Mouse (Mus musculus) layer of hippocampus, adult 2 months (tissue): ENCODE results near the gene Bcl11b. TPM values are rescaled to one million over a fixed set of nuclear protein-coding genes. Genes with fewer than 3 reads are reported as not detected.

Source experiments
- DNase-seq, 2 experiments: peaks; one replicate each; pipeline ENCODE4 v3.0.0; 2022; ENCODE audit warnings: low spot score in 2 of 2
- H3K27ac ChIP-seq: fragments of 200-600 bp; 2 replicates; pipeline ENCODE4 v1.8.1; 2022
- H3K4me3 ChIP-seq: fragments of 200-600 bp; 2 replicates; pipeline ENCODE4 v1.8.1; 2022; ENCODE audit warnings: mild to moderate bottlenecking
- CTCF ChIP-seq: fragments of 200-600 bp; conservative IDR thresholded peaks from 2 replicates; pipeline ENCODE4 v1.8.1; 2022; ENCODE audit warnings: antibody characterized with exemption, mild to moderate bottlenecking, moderate library complexity
- total RNA-seq, 2 experiments: library from RNA; stranded (reverse); gene quantifications; 2 replicates each; pipeline ENCODE4 v1.2.3; 2021

Bcl11b gene
- total RNA-seq, 2 experiments from 2014 or later = 144 to 145 TPM

DNA sequence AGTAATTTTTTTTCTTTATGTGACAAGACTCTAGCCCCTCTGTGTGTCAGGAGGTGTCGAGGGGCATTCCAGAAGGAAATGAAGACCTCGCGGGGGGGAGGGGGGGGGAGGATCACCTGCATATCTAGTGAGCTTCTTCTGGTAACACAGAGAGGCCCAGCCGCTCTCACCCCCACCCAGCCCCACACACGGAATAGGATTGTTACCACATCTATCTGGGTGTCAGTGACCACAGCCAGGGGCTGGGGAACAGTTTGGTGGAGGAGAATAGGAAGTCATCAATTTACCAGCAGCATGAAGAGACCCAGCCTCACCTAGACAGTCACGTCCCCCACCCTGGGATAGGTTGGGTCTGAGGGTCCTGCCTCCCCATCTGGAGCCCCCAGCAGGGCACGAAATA, 67.0 kb downstream of the Bcl11b start:
- no peak for DNase-seq
- no peak for TF ChIP-seq CTCF
- Histone ChIP-seq H3K27ac (peak overlapping the region; percentile 78; the same call in 1 of the 2 replicates), H3K4me3 (no peak overlapping the region)

- DNase-seq = peak in 1 of 2 experiments; percentile 77
- no peak for TF ChIP-seq CTCF
- Histone ChIP-seq H3K4me3 (peak overlapping the region; percentile 37; the same call in 1 of the 2 replicates), H3K27ac (peak overlapping the region; percentile 78)
Observed at GRCm38 (mm10) chr12:107934831-107935437, 68.5 kb downstream of the Bcl11b start.

GRCm38 (mm10) chr12:107932140-107932539, 71.3 kb downstream of the Bcl11b start:
- H3K27ac ChIP-seq = peak overlapping the region; percentile 69
- no peak for TF ChIP-seq CTCF
- no peak overlapping the region; the same call in 1 of the 2 replicates for H3K4me3 ChIP-seq

DNA sequence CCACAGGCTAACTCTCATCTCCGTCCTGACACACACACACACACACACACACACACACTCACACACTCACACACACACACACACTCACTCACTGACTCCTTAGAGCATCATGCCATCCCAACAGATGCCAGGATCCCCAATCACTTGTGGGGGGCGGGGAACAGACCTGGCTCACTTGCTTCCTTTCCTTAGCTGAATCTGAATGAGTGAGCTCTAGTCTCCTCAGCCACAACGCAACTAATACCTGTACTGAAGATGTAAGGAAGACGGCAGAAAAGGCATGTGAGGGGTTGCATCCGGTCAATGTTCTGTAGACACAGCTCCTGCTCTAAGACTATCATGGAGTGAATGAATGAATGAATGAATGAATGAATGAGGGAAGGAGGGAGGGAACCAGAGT, 71.9 kb downstream of the Bcl11b start:
- H3K4me3 ChIP-seq = no peak overlapping the region; the same call in 1 of the 2 replicates
- DNase-seq = no peak
- TF ChIP-seq CTCF = no peak
- H3K27ac ChIP-seq = peak overlapping the region; percentile 90

More at GRCm38 (mm10) chr12:107932140-107932539, 71.3 kb downstream of the Bcl11b start:
- DNase-seq = no peak

DNA sequence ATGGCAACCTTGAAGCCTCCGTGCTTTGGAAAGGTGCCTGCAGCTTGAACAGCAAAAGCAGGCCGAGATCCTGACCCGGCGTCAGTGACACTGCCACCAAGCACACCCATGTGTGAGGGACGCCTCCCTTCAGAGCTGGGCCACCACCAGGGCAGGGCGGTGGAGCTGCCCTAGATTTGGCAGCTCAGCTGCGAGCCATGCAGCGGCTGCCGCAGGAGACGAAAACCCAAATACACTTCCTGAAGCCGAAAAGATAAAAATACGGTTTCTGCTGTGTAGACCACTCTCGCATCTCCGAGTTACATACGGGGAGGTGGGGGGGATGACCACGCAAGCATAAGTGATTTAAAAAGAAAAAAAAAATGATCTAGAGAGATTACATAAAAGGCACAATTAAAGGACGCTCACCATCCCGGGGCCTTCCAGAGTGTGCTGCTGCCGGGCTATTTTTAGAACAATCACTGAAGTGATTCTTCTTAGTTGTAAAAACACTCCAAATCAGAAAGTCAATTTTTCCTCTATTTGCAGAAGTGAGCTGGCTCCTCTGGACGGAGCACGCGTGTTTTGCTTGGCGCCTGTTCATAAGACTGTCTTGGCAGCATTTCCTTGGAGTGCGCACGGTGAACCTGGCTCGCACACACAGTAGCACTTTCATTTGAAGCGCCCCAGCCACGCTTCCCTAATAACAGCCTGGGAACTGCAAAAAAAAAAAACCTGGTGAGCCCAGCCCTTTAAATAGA, 72.6 kb downstream of the Bcl11b start:
- DNase-seq = peak; percentile 58 to 62
- H3K27ac ChIP-seq = peak overlapping the region; percentile 90
- peak overlapping the region; percentile 39 for H3K4me3 ChIP-seq
- TF ChIP-seq CTCF = no peak

- Histone ChIP-seq H3K4me3 (peak overlapping the region; percentile 15; the same call in 1 of the 2 replicates), H3K27ac (peak overlapping the region; percentile 78)
- DNase-seq = no peak
- no peak for TF ChIP-seq CTCF
Observed at GRCm38 (mm10) chr12:107928905-107929304, 74.5 kb downstream of the Bcl11b start.

GRCm38 (mm10) chr12:107928464-107928901, 74.9 kb downstream of the Bcl11b start:
- TF ChIP-seq CTCF = peak; percentile 34; the same call in 1 of the 2 replicates
- DNase-seq = no peak
- Histone ChIP-seq H3K4me3 (peak overlapping the region; percentile 31), H3K27ac (peak overlapping the region; percentile 78)

DNA sequence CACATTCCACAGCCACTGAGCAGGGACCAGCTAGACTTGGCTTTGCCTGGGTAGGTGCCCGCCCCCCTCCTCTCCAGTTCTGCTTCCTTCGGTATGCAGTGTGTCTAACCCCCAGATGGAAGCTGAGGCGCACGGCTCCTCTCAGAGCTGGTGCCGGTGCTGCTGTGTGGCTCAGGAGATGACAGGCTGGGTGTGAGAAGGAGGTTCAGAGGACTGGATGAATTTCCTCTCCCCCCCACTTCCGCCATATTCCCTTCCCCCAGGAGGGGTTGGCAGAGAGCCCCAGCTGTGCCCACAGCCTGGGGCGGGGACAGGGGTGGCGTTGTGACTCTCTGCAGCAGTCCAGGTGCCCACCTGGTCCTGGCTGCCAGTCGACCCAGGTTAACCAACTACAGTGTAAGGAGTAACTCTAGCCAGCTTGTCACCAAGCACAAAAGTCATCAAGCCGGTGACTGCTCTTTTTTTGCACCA, 75.4 kb downstream of the Bcl11b start:
- Histone ChIP-seq H3K27ac (peak overlapping the region; percentile 78), H3K4me3 (peak overlapping the region; percentile 31)
- TF ChIP-seq CTCF = no peak
- DNase-seq = no peak

DNA sequence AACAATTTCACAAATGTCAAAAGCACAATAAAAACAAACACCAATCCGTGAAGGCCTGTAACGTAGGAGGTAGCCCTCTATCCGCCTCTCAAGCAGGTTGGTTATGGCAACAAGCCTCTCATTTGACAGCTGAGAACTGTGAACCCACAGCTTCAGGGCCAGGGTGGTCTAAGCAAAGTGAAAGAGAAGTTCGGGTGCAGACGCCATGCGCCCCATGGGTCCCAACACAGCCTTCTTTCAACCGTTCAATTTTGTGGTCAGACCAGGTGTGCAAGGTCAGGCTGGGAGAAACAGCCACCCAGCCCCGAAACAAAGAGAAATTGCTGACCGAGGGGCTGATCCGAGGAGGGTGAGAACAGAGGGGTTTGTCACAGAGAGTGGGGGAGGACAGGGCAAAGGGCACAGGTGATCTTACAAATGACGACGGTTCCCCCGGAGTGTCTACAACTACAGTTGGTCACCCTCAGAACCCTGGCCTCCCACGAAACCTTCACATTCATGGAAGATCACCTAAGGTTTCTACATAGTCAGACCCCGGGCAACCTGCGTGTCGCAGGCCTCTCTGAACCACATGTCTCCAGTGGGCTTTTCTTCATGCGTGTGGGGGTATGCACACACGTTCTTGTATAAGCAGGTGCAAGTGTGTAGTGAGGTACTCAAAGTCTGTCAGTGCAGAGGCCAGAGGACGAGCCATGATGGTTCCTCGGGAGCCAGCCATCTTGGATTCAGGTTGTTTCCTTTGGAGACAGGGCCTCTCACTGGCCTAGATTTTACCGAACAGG, 77.1 kb downstream of the Bcl11b start:
- DNase-seq = no peak

DNA sequence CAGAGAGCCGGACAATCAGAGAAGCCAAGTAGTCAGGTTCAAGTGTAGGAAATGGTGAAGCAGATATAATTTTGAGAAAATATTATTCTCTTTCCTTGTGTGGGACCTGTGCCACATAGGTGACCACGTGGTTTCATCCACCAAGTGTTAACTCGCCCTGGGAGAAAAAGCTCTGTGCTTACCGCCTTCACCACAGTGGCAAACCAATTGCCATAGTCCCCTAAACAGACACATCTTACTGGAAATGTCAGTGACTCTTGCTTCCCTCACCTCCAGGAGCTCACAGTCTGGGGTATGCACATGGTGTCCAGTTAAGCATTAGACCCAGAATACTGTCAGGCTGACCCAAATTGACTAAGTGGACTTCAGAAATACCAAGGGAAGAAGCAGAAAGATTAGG, 78.7 kb downstream of the Bcl11b start:
- Histone ChIP-seq H3K27ac (peak overlapping the region; percentile 51; the same call in 1 of the 2 replicates), H3K4me3 (no peak overlapping the region)
- TF ChIP-seq CTCF = no peak
- no peak for DNase-seq

More for the DNA sequence above, 77.1 kb downstream of the Bcl11b start:
- H3K27ac ChIP-seq = peak overlapping the region; percentile 78
- no peak overlapping the region for H3K4me3 ChIP-seq
- TF ChIP-seq CTCF = no peak

DNA sequence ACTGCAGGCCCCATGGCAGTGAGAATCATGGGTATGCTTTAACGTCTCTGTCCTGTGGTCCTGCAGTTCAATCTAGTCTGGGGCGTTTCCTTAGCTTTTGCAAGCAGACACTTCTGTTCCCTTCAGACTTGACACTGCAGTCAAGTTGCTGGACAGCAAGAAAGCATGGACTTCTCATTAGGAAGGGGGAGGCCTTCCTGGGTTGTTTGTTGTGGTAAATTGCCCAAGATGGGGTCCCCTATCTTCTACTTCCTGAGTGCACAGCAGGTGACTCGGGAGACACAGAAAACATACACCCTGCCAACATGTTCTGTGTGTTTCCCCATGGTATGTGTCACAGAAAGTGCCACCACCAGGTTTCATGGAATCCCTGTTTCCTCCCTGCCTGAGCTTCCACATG, 79.4 kb downstream of the Bcl11b start:
- H3K4me3 ChIP-seq = no peak overlapping the region
- TF ChIP-seq CTCF = no peak
- H3K27ac ChIP-seq = peak overlapping the region; percentile 51; the same call in 1 of the 2 replicates
- no peak for DNase-seq

DNA sequence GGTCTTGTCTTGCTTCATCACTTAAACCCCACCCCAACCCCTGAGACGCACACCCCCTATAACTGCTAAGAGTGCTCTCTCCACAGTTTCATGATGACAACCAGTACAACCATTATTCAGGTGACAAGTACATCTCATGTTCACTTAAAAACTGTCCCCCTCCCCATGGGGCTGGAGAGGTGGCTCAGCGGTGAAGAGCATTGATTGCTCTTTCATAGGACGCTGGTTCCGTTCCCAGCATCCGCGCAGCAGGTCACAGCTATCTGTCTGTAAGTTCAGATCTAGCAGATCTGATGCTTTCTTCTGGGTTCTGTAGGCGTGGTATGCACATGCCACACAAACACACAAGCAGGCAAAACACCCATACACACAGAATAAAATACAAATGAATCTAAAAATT, 81.2 kb downstream of the Bcl11b start:
- DNase-seq = no peak
- no peak for TF ChIP-seq CTCF
- Histone ChIP-seq H3K27ac (peak overlapping the region; percentile 77; the same call in 1 of the 2 replicates), H3K4me3 (no peak overlapping the region)
